Mouse (Mus musculus): Measurements from ENCODE around the gene Tpx2.

- TF ChIP-seq CTCF (conservative IDR thresholded peaks at IDR 0.05; ENCODE audit: low read length) (no peak), POU5F1 (IDR thresholded peaks at IDR 0.05; ENCODE audit: borderline replicate concordance, low read length) (no peak), NANOG (IDR thresholded peaks at IDR 0.05; ENCODE audit: borderline replicate concordance, low read length) (no peak)
Observed at GRCm38 (mm10) chr2:152826481-152826880, 21.3 kb upstream of the Tpx2 start.

All from E14TG2a.4 (cell line).